Mouse (Mus musculus): ENCODE data around the gene Efcab6.

DNA sequence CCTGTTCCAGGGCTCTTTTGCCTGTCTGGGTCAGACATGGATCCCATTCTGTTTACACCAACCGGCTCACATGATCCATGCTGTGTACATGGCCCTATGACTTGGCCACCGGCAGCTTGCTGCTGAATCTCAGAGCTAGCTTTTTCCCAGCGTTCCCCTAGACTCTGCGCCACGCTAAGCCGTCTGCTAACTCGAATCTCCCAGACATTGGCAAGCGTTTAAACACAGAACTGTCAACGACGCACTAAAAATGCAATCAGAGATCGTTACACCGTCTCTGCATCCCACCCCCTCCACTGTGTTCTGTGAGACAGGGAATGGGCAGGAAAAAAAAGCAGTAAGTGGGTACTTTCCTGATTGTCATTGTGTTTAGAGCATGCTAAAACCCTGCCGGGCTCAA is 236.0 kb downstream of the Efcab6 start:
- TF ChIP-seq CTCF (conservative IDR thresholded peaks at IDR 0.05; ENCODE audit: insufficient read depth, insufficient read length, low read depth, low read length) (no peak), POLR2A (IDR thresholded peaks at IDR 0.05; ENCODE audit: low read depth, low read length) (no peak)

All from kidney, adult 2 months (tissue).